Mouse (Mus musculus) right cerebral cortex, postnatal 25 days (tissue): ENCODE measurements around the gene Nod2.

Experiments used
- DNase-seq: peaks from one replicate; pipeline ENCODE4 v3.0.0; 2022

The Nod2 gene

GRCm38 (mm10) chr8:88681046-88681445 lies 33.9 kb downstream of the Nod2 start:
- no peak for DNase-seq

- DNase-seq, result no peak
These were observed 36.7 kb downstream of the Nod2 start for GRCm38 (mm10) chr8:88683656-88684289.

GRCm38 (mm10) chr8:88686226-88686905 lies 39.3 kb downstream of the Nod2 start:
- DNase-seq, result no peak

GRCm38 (mm10) chr8:88686906-88687235 lies 39.8 kb downstream of the Nod2 start:
- DNase-seq, result no peak

- DNase-seq, result no peak
These were observed 42.0 kb downstream of the Nod2 start for GRCm38 (mm10) chr8:88689151-88689550.

- DNase-seq, result no peak
These were observed 42.8 kb downstream of the Nod2 start for GRCm38 (mm10) chr8:88689891-88690290.

- no peak for DNase-seq
These were observed 44.3 kb downstream of the Nod2 start for GRCm38 (mm10) chr8:88691342-88691948.

GRCm38 (mm10) chr8:88691961-88692360 lies 44.8 kb downstream of the Nod2 start:
- no peak for DNase-seq

- no peak for DNase-seq
These were observed 45.8 kb downstream of the Nod2 start for GRCm38 (mm10) chr8:88692866-88693265.

- no peak for DNase-seq
These were observed 46.3 kb downstream of the Nod2 start for GRCm38 (mm10) chr8:88693376-88693775.

GRCm38 (mm10) chr8:88694291-88694690 lies 47.2 kb downstream of the Nod2 start:
- DNase-seq, result no peak

GRCm38 (mm10) chr8:88696228-88696627 lies 49.1 kb downstream of the Nod2 start:
- DNase-seq, result no peak

GRCm38 (mm10) chr8:88696721-88697641 lies 49.9 kb downstream of the Nod2 start, which contains the start of gene Cyld:
Gene Cyld, plus strand, starts transcription at chr8:88697028.
- DNase-seq, result peak; percentile 97

- peak; percentile 12 for DNase-seq
These were observed 50.5 kb downstream of the Nod2 start for GRCm38 (mm10) chr8:88697642-88698031.

GRCm38 (mm10) chr8:88698048-88698447 lies 50.9 kb downstream of the Nod2 start:
- no peak for DNase-seq

GRCm38 (mm10) chr8:88701611-88702010 lies 54.5 kb downstream of the Nod2 start:
- DNase-seq, result no peak

GRCm38 (mm10) chr8:88702816-88703215 lies 55.7 kb downstream of the Nod2 start:
- DNase-seq, result no peak

- DNase-seq, result no peak
These were observed 76.3 kb downstream of the Nod2 start for GRCm38 (mm10) chr8:88723256-88723963.
